Mouse (Mus musculus) lung, postnatal 0 days (tissue): ENCODE measurements around the gene E130114P18Rik.

Experiments
- CTCF ChIP-seq: IDR thresholded peaks from 2 replicates; pipeline ENCODE4 v1.5.1; 2016; ENCODE audit warnings: antibody characterized with exemption, mild to moderate bottlenecking
- EP300 ChIP-seq: IDR thresholded peaks from 2 replicates; pipeline ENCODE4 v1.6.1; 2016; ENCODE audit warnings: antibody characterized with exemption, mild to moderate bottlenecking, control low read depth

DNA sequence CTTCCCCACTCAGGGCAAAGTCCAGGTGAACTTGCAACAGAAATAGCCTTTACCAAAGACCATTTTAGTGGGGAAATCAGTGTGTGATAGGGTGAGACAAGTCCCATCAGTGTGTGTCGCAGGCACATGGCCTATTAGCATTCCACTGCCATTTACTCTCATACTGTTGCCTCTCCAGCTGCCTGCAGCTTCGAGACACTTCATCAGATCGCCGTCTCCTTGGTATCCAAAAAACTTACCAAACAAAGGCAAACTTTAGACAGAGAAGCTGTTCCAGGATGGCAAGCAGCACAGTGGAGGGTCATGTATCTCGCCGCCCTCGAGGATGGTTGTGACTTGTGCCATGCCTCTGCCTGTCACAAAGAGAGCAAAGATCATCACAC lies 87.5 kb downstream of the E130114P18Rik start:
- peak; percentile 2; the same call in 1 of the 2 replicates for TF ChIP-seq CTCF
- peak; percentile 54 for TF ChIP-seq EP300
